Mouse (Mus musculus) stomach, postnatal 0 days (tissue): ENCODE data around the gene Oosp3.

Source experiments
- CTCF ChIP-seq: IDR thresholded peaks from 2 replicates; pipeline ENCODE4 v1.5.1; 2016; ENCODE audit warnings: antibody characterized with exemption, low read depth, mild to moderate bottlenecking, moderate library complexity
- EP300 ChIP-seq: optimal IDR thresholded peaks from 2 replicates; pipeline ENCODE3; 2016; ENCODE audit warnings: antibody characterized with exemption

- no peak for TF ChIP-seq CTCF
- TF ChIP-seq EP300 = no peak
Measured at GRCm38 (mm10) chr19:11649564-11649963, 47.3 kb upstream of the Oosp3 start.
